Mouse (Mus musculus) G1E (cell line): ENCODE measurements around the gene Gabbr2. TPM values are rescaled to one million over a fixed set of nuclear protein-coding genes. Genes with fewer than 3 reads are reported as not detected.

Source experiments
- ATAC-seq: 2 replicates; pipeline ENCODE4 v1.8.0; 2016; ENCODE audit warnings: mild to moderate bottlenecking; ENCODE audit not compliant: insufficient number of reproducible peaks, poor library complexity, low FRiP score, severe bottlenecking; ENCODE audit errors: extremely low read depth
- DNase-seq: peaks from one replicate; pipeline ENCODE4 v3.0.0; 2012; ENCODE audit warnings: low spot score
- H3K27me3 ChIP-seq: 2 replicates; pipeline ENCODE4 v1.6.1; 2012; ENCODE audit warnings: mild to moderate bottlenecking, low read length, inconsistent platforms; ENCODE audit not compliant: insufficient read depth
- H3K36me3 ChIP-seq: replicated peaks from 2 replicates; pipeline ENCODE3; 2012; ENCODE audit warnings: mild to moderate bottlenecking, inconsistent platforms
- H3K4me1 ChIP-seq: 2 replicates; pipeline ENCODE4 v1.6.1; 2012; ENCODE audit warnings: low read depth, low read length, inconsistent platforms, mixed read lengths; ENCODE audit not compliant: insufficient read depth
- H3K4me3 ChIP-seq: 2 replicates; pipeline ENCODE4 v1.5.1; 2012; ENCODE audit warnings: low read depth, mild to moderate bottlenecking, inconsistent platforms, low read length, moderate library complexity, mixed read lengths
- H3K9me3 ChIP-seq: replicated peaks from 2 replicates; pipeline ENCODE4 v1.6.1; 2012; ENCODE audit warnings: inconsistent platforms
- CTCF ChIP-seq: IDR thresholded peaks from 2 replicates; pipeline ENCODE4 v1.5.1; 2012; ENCODE audit warnings: low read depth, low read length, inconsistent platforms, mixed read lengths
- GATA1 ChIP-seq: IDR thresholded peaks from 2 replicates; pipeline ENCODE4 v1.6.1; 2012; ENCODE audit warnings: borderline replicate concordance, low read length, inconsistent platforms, mixed read lengths
- GATA2 ChIP-seq: IDR thresholded peaks from 2 replicates; pipeline ENCODE4 v1.6.1; 2012; ENCODE audit warnings: low read depth, low read length, inconsistent platforms, borderline replicate concordance
- POLR2AphosphoS5 ChIP-seq: IDR thresholded peaks from 2 replicates; pipeline ENCODE4 v1.6.1; 2012; ENCODE audit warnings: low read depth, low read length, inconsistent platforms; ENCODE audit not compliant: insufficient replicate concordance
- TAL1 ChIP-seq: conservative IDR thresholded peaks from 2 replicates; pipeline ENCODE4 v1.6.1; 2012; ENCODE audit warnings: low read depth, low read length, inconsistent platforms, mixed read lengths
- polyA plus RNA-seq: library from polyadenylated mRNA; stranded (reverse); fragments of >175 nt; gene quantifications from 2 replicates; pipeline ENCODE4 v1.2.3, GENCODE M21; 2012
- total RNA-seq, 2 experiments: library from RNA; stranded (forward) in 1 of 2; stranded (reverse) in 1 of 2; fragments of 200-1000 nt in 1 of 2; fragments of >200 nt in 1 of 2; fragmentation: Nextera tagmentation in 1 of 2; gene quantifications; 2 replicates each; pipeline ENCODE4 v1.2.3; 2014 to 2017

Gene Gabbr2
- total and polyA plus RNA-seq, 3 experiments, result 0.05 TPM; not detected in 2

DNA sequence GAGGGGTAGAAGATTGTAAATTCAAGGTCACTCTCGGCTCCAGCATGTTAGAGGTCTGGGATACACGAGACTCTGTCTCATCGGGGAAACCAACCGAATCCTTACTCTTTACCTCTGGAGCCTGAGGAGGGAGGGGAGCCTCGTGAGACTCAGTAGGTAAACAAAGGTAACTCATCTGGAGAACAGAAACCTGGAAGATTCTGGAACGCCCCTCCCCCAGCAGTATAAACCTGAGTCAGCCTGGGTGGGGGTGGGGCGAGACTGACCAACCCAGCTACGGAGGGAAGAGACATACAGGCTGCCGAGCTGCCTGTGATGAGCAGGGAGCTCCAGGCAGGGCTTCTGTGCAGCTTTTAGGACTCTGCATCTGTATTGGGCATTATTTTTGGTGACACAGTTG lies 362.8 kb downstream of the Gabbr2 start:
- no peak for DNase-seq
- no peaks in the 10 kb centered on the region for H3K36me3 ChIP-seq
- TF ChIP-seq GATA2 (no peak), CTCF (no peak), GATA1 (no peak), POLR2AphosphoS5 (no peak), TAL1 (no peak)
- no peaks in the 10 kb centered on the region for H3K4me1 ChIP-seq
- H3K9me3 ChIP-seq, result no peaks in the 10 kb centered on the region
- peaks cover 66% of the 10 kb centered on the region for H3K27me3 ChIP-seq
- no peak overlapping the region for H3K4me3 ChIP-seq
- ATAC-seq, result no peak

DNA sequence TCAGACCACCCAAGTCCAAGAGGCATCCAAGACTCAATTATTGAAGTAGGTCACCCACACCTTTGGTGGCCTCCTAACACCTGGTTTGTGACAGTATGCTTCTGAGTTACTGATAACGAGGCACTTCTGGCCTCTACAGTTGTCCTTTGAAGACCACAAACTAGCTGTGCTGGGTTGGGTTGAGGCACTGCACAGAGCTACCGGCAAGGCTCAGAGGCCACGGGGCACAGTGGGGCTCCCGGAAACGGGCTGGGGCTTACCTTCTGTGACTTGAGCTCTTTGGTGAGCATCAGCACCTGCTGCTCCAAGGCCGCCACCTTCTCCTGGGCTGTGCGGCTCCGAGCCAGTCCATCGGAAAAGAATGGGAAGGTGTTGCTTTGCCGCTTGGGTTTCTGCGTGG lies 363.6 kb downstream of the Gabbr2 start:
- H3K4me1 ChIP-seq, result no peaks in the 10 kb centered on the region
- DNase-seq (no peak), ATAC-seq (no peak)
- H3K27me3 ChIP-seq, result peaks cover 62% of the 10 kb centered on the region
- H3K36me3 ChIP-seq, result no peaks in the 10 kb centered on the region
- H3K4me3 ChIP-seq, result no peak overlapping the region
- no peaks in the 10 kb centered on the region for H3K9me3 ChIP-seq
- TF ChIP-seq CTCF (no peak), POLR2AphosphoS5 (no peak), GATA1 (no peak), TAL1 (no peak), GATA2 (no peak)

DNA sequence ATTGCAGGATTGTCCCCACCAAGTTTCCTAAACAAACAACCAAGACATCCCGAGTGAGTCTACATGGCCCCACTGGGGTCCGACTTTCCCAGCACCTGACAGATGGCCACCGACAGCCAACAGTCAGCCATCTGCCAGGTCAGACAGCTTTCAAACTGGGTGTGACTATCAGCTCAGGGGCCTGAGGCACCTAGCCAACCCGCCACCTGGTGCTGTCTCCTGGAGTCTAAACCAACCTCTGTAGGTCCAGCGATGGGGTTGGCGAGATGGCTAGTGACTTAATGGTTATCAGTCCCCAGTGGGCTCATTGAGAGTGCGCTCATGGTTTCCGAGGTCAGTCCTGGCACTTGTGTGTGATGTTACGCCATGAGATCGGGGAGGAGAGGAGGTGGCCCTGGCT lies 366.6 kb downstream of the Gabbr2 start:
- Histone ChIP-seq H3K27me3 (peaks cover 58% of the 10 kb centered on the region), H3K36me3 (no peaks in the 10 kb centered on the region), H3K4me1 (no peaks in the 10 kb centered on the region), H3K9me3 (no peaks in the 10 kb centered on the region), H3K4me3 (no peak overlapping the region)
- TF ChIP-seq GATA1, result no peak
- no peak for TF ChIP-seq CTCF
- no peak for TF ChIP-seq TAL1
- TF ChIP-seq POLR2AphosphoS5, result no peak
- DNase-seq (no peak), ATAC-seq (no peak)

DNA sequence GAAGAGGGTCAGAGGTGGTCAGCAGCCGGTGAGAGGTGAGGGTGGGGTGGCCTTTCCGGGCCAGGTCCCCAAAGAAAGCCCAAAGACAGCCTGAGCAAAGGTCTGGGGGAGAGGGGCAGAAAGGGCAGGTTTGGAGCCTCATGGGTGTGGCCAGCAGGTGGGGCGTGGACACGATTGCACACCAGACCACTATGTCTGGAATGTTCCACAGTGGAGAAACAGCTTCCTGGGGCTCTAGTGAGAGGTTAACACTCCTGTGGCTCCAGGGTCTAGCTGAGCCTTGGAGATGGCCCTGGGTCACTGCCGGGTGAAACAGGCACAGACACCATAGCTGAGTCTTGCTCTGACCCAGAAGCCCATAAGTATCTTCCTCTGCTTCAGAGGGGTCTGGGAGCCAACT lies 368.7 kb downstream of the Gabbr2 start:
- Histone ChIP-seq H3K4me1 (peaks cover 9% of the 10 kb centered on the region), H3K27me3 (peaks cover 62% of the 10 kb centered on the region), H3K4me3 (no peak overlapping the region), H3K9me3 (no peaks in the 10 kb centered on the region), H3K36me3 (no peaks in the 10 kb centered on the region)
- DNase-seq (no peak), ATAC-seq (no peak)
- TF ChIP-seq CTCF (no peak), GATA1 (no peak), GATA2 (no peak), TAL1 (no peak), POLR2AphosphoS5 (no peak)

DNA sequence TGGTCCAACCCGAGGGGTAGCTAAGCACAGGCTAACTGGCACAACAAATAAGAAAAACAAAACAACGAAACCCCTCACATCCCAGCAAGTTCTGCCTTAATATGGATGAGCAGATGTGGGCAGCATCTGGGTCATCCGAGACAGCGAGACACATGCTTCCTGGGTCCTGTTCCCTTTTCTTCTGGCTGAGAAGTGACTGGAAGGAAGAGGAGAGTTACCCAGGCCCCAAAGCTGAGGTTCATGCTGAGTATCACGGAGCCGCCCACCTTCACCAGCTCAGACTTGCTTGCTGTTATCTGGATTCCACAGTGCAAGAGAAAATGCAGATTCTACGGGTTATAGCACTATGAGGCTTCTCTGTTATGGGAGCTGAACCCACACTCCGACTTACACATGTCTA lies 370.7 kb downstream of the Gabbr2 start:
- Histone ChIP-seq H3K4me3 (no peak overlapping the region), H3K27me3 (peaks cover 61% of the 10 kb centered on the region), H3K36me3 (no peaks in the 10 kb centered on the region), H3K4me1 (peaks cover 15% of the 10 kb centered on the region), H3K9me3 (no peaks in the 10 kb centered on the region)
- ATAC-seq (no peak), DNase-seq (no peak)
- TF ChIP-seq TAL1, result no peak
- TF ChIP-seq POLR2AphosphoS5, result no peak
- TF ChIP-seq GATA1, result no peak
- TF ChIP-seq CTCF, result no peak
- no peak for TF ChIP-seq GATA2

DNA sequence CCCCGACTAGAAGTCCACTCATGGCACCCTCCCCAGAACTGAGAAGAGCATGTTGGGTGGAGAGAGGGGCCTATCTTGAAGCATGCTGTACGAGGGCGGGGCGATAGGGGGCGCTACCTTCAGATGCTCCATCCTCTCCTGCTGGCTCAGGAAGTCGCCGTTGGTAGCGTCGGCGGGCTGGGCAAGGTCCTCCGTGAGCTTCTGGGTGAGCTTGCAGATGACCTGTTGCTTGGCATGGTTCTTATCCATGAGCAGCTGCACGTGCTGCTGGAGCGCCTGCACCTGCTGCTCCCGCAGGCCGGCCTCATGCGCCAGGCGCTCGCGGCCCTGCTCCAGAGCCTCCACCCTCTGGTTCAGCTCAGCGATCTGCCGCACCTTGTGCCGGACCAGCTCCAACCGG lies 371.3 kb downstream of the Gabbr2 start:
- H3K4me1 ChIP-seq, result peaks cover 17% of the 10 kb centered on the region
- TF ChIP-seq POLR2AphosphoS5 (no peak), GATA2 (no peak), GATA1 (no peak)
- no peak for ATAC-seq
- H3K36me3 ChIP-seq, result no peaks in the 10 kb centered on the region
- DNase-seq, result no peak
- peaks cover 64% of the 10 kb centered on the region for H3K27me3 ChIP-seq
- H3K9me3 ChIP-seq, result no peaks in the 10 kb centered on the region
- H3K4me3 ChIP-seq, result no peak overlapping the region

DNA sequence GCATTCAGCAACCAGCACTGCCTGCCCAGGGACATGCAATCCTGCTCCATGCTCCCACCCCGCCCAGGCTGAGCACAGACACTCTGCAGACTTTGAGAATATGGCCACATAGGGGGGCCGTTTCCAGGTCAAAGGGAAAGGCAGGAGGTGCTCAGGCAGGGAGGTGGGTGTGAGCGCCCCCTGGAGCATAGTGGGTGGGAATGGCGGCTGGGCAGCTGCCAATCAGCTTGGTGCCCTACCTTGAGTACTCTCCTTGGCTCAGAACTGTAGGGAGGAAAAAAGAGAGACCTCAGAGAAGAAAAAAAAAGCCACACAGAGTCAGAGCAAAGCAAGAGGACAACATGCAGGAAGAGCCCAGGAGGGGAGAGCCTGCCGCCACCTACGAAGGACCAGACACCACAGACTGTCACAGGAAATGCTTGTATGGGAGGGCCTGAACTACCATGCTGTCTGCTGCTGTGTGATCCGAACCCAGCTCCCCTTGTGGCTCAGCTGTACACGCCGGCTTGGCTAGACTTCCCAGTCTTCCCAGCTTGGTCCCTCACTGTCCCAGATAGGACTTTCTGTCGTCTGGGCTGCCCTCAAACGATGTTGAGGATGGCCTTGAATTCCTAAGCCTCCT lies 373.4 kb downstream of the Gabbr2 start:
- TF ChIP-seq CTCF (peak; percentile 20; the same call in 1 of the 2 replicates), POLR2AphosphoS5 (no peak)
- DNase-seq (peak; percentile 54), ATAC-seq (peak; percentile 37; the same call in 1 of the 2 replicates)
- Histone ChIP-seq H3K4me1 (peaks cover 36% of the 10 kb centered on the region), H3K4me3 (no peak overlapping the region), H3K36me3 (no peaks in the 10 kb centered on the region), H3K27me3 (peaks cover 74% of the 10 kb centered on the region), H3K9me3 (no peaks in the 10 kb centered on the region)
